Mouse (Mus musculus) embryo, embryonic 9.5 days (tissue): Measurements from ENCODE around the gene Wfdc3.
A peak's percentile ranks its signal among the peaks of the same experiment; 100 is the strongest.

ENCODE experiments used
- DNase-seq: peaks from one replicate; pipeline ENCODE4 v3.0.0-alpha.2; 2017; ENCODE audit errors: extremely low spot score

Wfdc3 gene

DNA sequence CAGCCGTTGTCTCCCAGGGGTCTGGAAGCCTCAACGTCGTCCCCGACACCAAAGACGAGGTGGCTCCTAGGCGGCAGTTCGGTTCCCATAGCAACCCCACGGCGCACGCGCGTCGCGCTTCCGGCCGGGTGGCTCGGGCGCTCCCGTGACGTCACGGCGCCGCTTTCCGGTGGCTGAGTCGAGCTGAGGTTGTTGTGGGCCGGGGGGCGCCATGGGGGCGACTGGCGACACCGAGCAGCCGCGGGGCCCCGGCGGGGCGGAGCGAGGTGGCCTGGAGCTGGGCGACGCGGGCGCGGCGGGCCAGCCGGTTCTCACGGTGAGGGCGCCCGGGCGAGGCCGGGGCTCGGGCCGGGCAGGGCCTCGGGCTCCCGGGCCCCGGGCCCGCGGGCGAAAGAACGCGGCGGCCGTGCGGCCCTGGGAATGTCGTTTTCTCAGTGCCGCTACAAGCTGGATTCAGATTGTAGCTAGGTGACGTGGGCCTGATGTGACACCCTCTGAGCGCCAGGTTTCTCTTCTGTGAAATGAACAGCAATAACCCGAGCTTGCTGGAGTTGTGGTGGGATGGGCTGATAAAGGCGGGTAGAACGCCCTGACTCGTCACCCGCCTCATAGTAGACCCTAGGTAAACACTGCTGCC, at the start of gene Wfdc3, which contains the start of gene Dnttip1:
Gene Wfdc3, minus strand, starts transcription at position 89 of the 637 bp plus-strand sequence.
Gene Dnttip1, plus strand, starts transcription at position 141 of the 637 bp plus-strand sequence.
- DNase-seq: peak; percentile 91

DNA sequence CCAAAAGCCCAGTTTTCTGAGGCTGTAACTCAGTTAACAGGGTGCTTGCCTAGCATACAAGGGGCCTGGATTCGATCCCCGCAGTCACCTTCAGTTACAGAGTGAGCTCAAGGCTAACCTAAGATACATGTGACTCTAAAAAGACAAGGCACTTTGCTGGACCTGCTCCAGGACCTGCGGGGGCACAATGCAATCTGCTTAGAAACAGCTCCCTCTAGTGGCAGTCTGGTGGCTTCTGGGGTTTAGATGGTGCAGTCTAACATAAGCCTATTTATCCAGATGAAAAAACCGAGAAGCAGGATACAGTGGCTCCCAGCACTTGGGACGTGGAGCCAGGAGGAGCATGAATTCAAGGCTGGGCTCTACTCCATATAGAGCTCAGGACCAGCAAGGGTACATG, 48.6 kb upstream of the Wfdc3 start:
- DNase-seq: peak; percentile 74

DNA sequence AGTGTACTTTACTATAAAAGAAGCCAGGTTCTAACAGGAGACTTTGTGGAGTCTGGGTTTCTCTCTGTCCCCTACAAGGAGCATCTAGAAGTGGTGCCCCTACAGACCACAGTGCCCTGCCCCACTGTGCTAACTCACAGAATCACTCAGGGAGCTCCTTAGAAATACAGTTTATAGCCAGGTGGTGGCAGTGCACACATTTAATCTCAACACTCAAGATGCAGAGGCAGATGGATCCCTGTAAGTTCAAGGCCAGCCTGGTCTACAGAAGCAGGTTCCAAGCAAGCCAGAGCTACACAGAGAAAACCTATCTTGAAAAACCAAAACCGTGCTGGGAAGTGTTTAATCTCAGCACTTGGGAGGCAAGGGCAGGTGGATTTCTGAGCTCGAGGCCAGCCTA, 48.0 kb upstream of the Wfdc3 start:
- DNase-seq: no peak

GRCm38 (mm10) chr2:164793236-164793635, 47.5 kb upstream of the Wfdc3 start:
- peak; percentile 58 for DNase-seq

DNA sequence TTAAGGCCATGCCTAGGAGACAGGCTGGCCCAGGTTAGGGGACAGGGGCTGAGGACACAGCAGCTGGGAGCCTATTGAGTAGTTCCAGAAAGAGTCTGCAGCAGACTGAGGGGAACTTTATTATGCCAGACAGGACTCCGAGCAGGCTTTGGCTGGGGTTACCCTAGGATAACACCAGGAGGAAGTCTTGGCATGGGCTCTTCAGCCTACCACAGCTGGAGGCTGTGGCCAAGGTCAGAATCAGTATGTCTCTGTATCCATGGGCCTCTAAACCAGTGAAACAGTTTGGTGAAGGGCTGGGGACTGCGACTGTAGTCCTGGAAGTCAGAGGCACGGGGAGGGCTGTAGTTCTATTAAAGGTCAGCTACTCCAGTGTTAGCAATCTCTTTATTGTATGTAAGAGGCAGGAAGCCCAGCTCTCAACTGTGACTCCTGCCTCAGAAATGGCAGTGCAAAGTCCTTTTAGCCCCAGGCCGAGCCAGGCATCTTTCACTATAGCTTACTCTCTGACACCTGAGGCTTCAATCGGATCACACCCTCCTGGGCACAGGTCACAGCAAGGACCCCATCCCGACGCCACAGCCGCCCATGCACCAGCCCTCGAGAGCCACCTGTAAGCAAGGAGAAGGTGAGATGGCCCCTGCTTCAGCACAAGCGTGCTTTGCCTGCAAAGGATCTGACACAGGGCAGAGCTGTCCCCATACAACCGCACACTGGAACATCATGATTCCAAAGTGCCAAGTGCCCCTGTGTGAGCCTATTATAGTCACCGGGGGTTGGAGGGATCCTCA, 46.9 kb upstream of the Wfdc3 start:
- no peak for DNase-seq

DNA sequence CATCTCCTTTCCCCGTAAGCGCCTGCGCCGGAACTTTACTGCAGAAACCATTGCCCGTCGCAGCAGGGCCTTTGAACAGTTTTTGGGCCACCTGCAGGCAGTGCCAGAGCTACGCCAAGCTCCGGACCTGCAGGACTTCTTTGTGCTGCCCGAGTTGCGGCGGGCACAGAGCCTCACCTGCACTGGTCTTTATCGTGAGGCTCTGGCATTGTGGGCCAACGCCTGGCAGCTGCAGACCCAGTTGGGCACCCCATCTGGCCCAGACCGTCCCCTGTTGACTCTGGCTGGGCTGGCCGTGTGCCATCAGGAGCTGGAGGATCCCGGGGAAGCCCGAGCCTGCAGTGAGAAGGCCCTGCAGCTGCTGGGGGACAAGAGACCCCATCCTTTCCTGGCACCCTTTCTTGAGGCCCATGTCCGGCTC, 46.1 kb upstream of the Wfdc3 start:
- no peak for DNase-seq

GRCm38 (mm10) chr2:164790451-164790850, 44.7 kb upstream of the Wfdc3 start:
- DNase-seq: no peak

DNA sequence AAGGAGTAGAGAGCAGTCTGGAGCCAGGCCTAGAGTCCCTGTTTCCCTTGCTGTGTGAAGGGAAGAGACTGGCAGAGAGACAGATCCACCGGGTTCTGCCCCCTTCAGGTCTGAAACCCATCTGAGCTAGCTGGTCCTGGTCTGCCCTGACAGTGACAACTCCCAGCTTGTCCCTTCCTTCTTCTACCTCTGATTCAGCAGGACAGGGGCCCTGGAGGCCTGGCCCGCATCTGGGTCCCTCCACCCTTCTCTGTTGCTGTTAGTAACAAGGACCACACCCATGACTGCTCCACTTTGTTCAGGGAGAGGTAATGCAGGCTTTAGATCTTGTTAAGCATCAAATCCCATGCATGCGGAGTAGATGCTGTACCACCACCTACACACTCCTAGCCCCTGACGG, 42.7 kb upstream of the Wfdc3 start:
- no peak for DNase-seq

DNA sequence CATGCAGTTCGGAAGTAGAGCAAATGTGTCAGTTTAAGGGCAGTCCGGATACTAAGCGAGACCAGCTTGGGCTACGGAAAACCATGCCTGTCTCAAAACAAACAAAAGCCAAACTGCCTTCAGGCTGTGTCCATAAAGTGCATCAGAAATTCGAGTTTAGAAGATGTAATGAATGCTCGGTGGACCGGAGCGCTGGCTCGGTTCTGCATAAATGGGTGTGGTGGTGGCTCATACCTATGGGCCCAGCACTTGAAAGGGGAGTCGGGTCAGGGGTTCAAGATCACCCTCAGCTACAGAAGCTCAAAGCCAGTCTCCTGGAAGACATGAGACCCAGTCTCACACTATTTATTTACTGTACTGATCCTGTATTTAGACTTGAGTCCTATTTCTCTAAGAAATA, 42.0 kb upstream of the Wfdc3 start:
- no peak for DNase-seq

- no peak for DNase-seq
These were observed 41.3 kb upstream of the Wfdc3 start for GRCm38 (mm10) chr2:164787032-164787431.

DNA sequence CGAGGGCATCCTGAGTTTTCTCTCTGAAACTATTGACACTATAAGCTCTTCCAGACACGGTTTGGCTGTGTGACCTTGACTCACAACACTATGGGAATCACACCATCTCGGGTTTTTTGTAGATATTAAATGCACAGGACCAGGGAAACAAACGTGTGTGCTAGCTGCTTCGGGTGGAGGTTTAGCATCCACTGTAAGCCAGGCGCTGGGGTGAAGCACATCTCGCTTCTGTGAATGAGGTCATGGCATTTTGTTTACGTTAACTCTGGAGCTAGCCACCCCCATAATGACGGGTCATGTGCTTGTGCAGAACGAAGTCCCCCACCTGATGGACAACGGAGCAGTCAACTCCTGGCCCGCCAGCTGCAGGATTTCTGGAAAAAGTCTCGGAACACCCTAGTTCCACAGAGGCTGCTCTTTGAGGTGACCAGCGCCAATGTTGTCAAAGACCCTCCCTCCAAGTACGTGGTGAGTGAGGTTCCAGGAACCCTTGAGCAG, 40.7 kb upstream of the Wfdc3 start:
- peak; percentile 38 for DNase-seq

DNA sequence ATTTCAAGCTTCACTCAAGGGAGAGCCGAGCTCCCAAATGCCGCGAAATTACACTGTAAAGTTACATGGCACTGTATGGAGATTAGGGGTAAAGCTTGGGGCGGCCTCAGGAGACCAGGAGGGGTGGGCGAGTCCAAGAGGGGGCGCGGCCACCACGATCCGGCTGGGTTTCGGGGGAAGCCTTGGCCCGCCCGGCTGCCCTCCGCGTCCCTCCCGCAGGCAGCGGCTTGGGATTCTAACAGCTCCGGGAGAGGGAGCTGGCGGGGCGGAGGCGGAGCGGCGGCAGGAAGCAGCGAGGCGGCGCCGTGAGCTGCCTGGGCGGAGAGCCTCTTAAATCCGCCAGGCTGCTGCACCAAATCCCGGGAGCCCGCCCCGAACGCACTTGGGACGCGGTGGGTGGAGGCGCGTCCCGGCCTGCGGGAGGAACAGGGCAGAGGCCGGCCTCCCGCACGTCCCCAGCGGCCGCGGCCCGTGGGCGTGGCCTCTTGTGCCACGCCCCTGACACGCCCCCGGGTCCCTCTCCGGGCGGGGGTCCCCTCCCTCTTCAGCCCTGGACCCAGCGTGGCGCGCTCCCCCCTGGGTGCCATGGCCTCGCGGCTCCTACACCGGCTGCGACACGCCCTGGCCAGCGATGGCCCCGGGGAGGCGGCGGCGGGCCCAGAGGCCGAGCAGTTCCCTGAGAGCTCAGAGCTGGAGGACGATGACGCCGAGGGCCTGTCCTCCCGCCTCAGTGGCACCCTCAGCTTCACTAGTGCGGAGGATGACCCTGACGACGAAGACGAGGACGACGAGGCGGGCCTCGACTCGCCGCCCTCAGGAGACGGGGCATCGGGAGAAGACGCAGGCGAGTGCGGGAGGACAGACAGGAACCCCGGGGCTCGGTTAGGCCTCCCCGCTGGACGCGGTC, 40.0 kb upstream of the Wfdc3 start, which contains the start of gene Snx21:
Gene Snx21, plus strand, starts transcription at position 343 of the 907 bp plus-strand sequence.
- DNase-seq: peak; percentile 90

- no peak for DNase-seq
These were observed 39.2 kb upstream of the Wfdc3 start for GRCm38 (mm10) chr2:164784869-164785420.

DNA sequence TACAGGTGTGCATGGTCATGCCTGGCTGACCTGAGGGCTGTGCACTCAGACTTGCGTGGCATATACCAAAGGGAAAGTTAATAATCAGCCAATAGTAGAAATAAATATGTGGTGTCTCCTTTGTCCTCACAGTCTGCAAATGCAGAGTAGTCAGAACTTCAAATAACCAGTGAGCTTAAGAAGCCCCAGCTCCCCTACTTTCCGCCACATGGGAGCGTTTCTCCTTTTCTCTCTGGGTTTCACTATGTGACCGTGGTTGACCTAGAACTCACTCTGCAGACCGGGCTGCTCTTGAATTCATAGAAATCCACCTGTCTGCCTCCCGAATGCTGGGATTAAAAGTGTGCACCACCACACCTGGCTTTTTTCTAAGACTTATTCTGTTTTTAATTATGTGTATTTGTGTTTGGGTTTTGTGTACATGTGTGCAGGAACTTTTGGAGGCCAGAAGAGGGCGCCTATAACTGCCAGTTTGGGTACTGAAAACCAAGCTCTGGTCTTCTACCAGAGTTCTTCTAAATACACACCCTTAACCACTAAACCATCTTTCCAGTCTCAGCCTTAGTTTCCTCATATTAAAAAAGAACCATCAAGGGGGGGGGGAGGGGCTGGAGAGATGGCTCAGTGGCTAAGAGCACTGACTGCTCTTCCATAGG, 38.3 kb upstream of the Wfdc3 start:
- no peak for DNase-seq

DNA sequence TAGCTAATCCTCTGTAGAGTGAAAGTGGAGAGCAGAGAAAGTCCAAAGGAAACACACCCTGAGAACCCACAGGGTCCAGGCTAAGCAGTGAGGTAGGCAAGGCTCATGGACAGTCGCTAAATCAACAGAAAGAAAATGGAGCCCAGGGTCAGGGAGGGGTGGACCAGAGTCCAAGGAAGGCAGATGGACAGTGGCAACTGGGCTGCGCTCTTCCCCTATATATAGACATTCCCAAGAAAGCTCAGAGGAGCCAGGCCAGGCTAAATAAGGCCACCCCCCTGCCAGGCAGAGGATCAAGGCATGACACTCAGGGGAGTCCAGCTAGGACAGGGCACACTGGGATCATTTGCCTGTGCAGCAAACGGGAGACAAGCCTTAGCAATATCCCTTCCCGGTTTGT, 36.1 kb upstream of the Wfdc3 start:
- no peak for DNase-seq

DNA sequence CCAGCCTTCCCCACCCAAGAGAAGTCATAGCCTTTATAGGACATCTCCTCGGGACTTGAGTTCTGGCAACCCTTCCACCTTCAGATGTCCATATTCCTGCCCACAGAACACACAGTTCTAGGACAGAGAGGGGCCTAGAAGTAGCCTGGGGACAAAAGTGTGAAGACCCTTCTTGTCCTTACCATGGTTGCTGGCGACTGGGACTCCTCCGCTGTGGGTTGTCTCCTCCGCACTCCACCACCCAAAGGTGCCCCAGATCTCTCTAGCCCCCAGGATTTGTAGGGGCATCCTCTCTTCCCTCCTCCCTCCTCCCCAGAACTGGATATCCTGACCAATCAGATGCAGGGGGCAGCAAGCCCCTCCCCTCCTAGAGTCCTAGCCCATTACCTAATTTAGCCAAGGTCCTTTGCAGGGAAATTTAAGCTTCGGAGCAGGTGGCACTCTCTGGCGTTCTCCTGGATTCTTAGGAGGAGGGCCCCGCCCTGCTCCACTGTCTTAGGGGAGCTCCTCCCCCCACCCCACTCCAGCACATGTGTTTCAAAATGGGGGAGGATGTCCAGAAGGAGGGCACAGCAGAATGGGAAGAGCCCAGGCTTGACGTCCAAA, 33.9 kb upstream of the Wfdc3 start, which contains the start of gene Tnnc2:
Gene Tnnc2, minus strand, starts transcription at position 487 of the 606 bp plus-strand sequence.
- DNase-seq: no peak

GRCm38 (mm10) chr2:164778809-164779208, 33.1 kb upstream of the Wfdc3 start:
- no peak for DNase-seq

GRCm38 (mm10) chr2:164778015-164778287, 32.2 kb upstream of the Wfdc3 start:
- no peak for DNase-seq

DNA sequence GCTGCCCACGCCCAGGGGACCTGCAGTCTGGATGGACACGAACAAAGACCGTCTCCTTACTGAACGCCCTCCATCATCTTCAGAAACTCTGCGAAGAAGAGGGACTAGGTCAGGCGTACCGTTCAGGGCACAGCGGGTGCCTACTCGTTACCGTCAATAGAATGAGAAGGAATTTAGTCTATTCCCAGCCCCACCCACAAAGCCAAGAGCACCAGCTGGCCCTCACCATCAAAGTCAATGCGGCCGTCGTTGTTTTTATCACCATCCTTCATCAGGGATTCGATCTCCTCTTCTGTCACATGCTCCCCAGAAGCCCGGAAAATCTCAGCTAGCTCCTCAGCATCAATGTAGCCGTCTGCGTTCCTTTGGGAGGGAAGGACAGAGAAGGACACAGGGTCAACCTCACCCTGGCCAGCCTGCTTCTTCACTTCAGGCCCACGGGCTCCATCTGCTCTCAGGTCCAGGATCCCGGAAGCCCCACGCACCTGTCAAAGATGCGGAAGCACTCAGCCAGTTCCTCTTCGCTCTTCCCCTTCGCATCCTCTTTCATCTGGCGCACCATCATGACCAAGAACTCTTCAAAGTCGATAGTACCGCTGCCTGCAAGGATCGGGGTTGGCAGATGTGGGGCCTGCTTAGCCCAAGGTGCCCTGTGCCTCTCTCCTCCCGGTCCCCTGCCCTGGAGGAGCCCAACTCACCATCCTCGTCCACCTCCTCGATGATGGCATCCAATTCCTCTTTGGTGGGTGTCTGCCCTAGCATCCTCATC, 31.7 kb upstream of the Wfdc3 start:
- no peak for DNase-seq

DNA sequence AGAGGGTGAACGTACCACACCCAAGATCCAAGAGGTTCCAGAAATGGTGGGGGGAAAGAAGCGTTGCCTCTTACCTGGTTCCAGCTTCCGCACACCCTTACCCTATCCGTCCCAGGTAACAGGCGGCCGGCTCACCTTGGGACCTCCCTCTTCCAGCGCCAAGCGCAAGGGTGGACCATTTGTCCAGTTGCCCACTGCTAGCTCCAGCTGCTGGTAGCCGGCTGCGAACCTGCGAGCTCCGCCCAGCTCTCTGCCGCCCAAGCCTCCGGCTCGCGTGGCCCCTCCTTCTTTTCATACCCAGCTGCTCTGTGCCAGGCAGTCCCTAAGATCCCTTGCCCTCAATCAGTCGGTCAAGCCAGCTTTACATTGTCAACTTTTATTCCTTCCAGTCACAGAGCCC, 31.1 kb upstream of the Wfdc3 start:
- DNase-seq: no peak
